Mouse (Mus musculus): ENCODE measurements around the gene Ryr1.

Ryr1 gene

GRCm38 (mm10) chr7:28981651-28982273 lies 143.2 kb downstream of the Ryr1 start, which contains the start of the genes Eif3k and Map4k1:
Gene Eif3k (minus strand): TSS chr7:28981864.
Gene Map4k1 (plus strand): TSS chr7:28982050.
- TF ChIP-seq GATA4 (IDR thresholded peaks at IDR 0.05; ENCODE audit: insufficient replicate concordance, low read length) = no peak

DNA sequence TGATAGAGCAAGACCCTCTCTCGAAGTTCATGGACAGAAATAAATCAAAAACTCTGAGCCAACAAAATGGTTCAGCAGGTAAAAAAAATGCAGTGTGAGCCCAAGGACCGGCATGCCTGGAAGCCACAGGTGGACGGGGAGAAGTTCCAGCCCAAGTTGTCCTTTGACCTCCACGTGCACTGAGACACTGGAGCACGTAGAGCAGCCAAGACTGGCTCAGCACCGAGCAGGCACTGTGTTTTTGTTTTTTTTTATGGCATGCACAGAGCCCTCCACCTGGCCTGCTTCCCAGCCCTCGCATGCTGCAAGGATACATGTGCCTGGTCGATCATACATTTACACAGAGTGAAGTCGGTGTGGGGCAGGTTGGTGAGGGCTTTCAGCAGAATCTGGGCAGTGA lies 147.4 kb downstream of the Ryr1 start:
- TF ChIP-seq GATA4 (IDR thresholded peaks at IDR 0.05; ENCODE audit: insufficient replicate concordance, low read length) = no peak

DNA sequence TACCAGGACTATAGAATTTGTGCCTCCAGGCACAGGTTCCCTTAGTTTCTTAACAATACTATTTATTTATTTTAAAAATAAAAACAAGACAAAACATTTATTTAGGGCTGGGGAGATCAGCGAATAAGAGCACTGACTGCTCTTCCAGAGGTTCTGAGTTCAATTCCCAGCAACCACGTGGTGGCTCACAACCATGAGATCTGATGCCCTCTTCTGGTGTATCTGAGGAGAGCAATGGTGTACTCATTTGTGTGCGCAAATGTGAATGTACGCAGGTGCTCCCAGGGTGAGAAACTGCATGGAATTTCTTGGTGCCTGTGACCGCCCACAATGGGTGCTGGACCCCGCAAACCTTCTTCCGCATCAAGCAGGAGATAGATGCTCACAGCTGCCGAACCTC lies 152.0 kb downstream of the Ryr1 start:
- no peak for TF ChIP-seq GATA4 (IDR thresholded peaks at IDR 0.05; ENCODE audit: insufficient replicate concordance, low read length)

GRCm38 (mm10) chr7:28972542-28972985 lies 152.4 kb downstream of the Ryr1 start:
- no peak for TF ChIP-seq GATA4 (IDR thresholded peaks at IDR 0.05; ENCODE audit: insufficient replicate concordance, low read length)

GRCm38 (mm10) chr7:28971770-28972269 lies 153.2 kb downstream of the Ryr1 start:
- TF ChIP-seq GATA4 (IDR thresholded peaks at IDR 0.05; ENCODE audit: insufficient replicate concordance, low read length) = no peak

DNA sequence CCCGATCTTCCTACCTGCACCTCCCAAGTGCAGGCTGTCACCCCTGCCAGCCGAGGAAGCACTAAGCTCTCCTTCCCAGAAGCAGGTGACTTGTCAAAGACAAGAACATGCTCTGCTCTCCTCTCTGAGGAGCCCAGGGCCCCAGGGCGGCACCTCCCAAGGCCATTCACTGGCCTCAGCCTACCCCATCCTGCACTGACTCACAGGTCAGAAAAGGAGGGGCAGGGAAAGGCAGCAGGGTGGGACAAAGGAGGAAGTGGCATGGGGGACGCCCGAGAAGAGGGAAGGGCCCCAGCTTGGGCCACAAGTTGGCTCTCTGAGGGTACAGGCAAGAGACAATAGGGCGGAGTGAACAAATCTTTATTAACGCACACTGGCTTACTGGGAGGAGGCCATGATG lies 153.9 kb downstream of the Ryr1 start:
- TF ChIP-seq GATA4 (IDR thresholded peaks at IDR 0.05; ENCODE audit: insufficient replicate concordance, low read length) = no peak

GRCm38 (mm10) chr7:28969672-28970394 lies 155.1 kb downstream of the Ryr1 start:
- peak; percentile 80; the same call in 1 of the 2 replicates for TF ChIP-seq GATA4 (IDR thresholded peaks at IDR 0.05; ENCODE audit: insufficient replicate concordance, low read length)

DNA sequence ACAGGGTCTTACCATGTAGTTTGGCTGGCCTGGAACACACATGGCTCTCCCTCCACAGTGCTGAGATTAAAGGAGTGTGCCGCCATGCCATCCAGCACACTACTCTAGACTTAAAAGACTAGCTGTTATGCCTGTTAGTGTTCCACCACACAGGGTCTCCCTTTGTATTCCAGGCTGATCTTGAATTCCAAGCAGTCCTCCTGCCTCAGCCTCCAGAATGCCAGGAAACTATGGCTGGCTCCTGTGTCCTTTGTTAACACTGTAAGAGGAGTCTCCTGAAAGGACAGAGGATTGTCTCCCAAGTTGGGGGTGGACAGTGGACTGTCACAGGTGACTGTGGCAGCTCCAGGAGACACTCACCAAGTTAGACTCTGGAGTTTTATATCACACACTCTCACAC lies 155.7 kb downstream of the Ryr1 start:
- TF ChIP-seq GATA4 (IDR thresholded peaks at IDR 0.05; ENCODE audit: insufficient replicate concordance, low read length) = no peak

GRCm38 (mm10) chr7:28966751-28967505 lies 158.1 kb downstream of the Ryr1 start:
- TF ChIP-seq GATA4 (IDR thresholded peaks at IDR 0.05; ENCODE audit: insufficient replicate concordance, low read length) = no peak

DNA sequence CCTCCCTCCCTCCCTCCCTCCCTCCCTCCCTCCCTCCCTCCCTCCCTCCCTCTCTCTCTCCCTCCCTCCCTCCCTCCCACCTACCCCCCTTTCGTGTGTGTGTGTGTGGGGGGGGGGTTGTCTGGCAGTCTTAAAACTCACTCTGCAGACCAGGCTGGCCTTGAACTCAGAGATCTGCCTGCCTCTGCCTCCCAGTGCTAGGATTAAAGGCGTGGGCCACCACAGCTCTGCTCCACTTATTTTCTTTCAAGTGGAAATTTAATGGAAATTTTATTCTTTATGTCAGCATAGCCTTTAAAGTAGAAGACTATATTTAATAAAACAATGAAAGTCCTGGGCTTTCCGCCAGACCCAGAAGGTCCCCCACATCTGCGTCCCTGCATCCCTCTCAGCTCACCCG lies 158.8 kb downstream of the Ryr1 start:
- no peak for TF ChIP-seq GATA4 (IDR thresholded peaks at IDR 0.05; ENCODE audit: insufficient replicate concordance, low read length)

DNA sequence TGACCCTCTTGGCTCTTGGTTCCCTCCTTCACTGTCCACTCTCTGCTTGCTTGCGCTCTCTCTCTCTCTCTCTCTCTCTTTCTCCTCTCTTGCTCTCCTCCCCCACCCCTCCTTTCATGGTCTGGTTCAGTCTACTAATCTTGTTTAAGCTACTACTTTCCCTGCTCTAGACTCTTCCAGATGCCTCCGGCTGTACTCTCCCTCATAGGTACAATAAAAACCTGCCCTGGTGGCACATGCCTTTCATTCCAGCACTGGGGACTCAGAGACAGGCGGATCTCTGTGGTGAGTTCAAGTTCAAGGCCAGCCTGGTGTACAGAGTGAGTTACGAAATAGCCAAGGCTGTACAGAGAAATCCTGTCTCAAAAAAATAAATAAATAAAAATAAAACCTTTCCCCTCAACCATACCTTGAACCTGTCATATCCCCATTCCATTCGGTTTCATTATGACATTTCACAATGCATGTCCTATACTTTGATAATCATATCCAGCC lies 159.6 kb downstream of the Ryr1 start:
- no peak for TF ChIP-seq GATA4 (IDR thresholded peaks at IDR 0.05; ENCODE audit: insufficient replicate concordance, low read length)

DNA sequence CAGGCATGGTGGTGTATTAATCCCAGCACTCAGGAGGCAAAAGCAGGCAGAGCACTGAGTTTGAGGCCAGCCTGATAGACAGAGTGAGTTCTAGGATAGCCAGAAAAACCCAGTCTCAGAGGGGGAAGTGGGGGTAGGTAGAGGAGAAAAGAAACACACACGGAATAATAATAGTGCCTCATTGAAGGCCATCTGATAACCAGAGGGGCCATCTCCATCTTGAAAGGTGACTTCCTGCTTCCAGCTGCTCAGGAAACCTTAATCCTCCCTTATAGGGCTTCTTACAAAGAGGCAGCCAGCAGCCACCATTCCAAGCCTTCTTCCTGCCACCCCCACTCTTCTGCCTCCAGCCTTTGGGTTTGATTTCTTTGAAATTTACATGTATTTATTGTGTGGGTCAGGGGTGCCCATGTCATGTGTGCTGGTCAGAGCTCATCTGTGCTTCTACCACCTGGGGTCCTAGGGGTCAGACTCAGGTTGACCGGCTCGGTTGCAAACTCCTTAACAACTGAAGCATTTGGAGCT lies 161.5 kb downstream of the Ryr1 start:
- TF ChIP-seq GATA4 (IDR thresholded peaks at IDR 0.05; ENCODE audit: insufficient replicate concordance, low read length) = no peak

DNA sequence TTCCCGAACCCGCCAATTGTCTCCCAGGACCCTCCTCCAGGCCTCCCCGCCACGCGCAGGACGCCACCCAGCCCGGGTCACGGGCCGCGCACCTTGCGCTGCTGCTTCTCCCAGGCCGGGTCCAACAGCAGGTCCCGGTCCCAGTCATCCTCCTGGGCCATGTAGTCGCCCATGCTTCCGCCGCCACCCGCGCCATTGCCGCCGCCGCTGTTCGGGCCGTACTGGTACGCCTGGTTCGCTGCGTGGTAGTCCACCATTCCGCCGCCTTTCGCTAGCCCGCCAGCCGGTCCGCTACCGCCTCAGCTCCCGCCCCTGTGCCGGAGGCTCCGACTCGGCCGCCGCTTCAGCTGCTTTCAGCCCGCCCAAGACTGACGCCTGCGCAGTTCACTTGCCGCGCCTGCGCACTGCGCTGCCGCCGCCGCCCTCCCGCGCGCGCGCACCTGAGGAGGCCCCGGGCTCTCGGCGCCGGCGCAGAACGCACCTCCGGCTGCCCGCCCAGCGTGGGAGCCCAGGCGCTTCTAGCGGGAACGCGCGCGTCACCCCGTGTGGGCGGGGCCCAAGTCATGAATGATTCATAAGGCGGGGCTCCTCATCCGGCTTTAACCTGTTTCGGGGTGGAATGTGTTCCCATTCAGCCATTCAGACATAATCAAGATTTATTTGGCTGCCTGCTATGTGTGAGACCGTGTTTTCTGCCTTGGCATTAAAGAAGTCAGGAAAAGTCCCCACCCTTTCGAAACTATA lies 162.9 kb downstream of the Ryr1 start, which contains the start of gene Actn4:
Actn4 (minus strand) TSS at position 414 of the 744 bp plus-strand sequence.
- TF ChIP-seq GATA4 (IDR thresholded peaks at IDR 0.05; ENCODE audit: insufficient replicate concordance, low read length) = no peak

- no peak for TF ChIP-seq GATA4 (IDR thresholded peaks at IDR 0.05; ENCODE audit: insufficient replicate concordance, low read length)
Measured at GRCm38 (mm10) chr7:28961584-28961926, 163.4 kb downstream of the Ryr1 start.

Measured in liver, adult (tissue).